Mouse (Mus musculus) ES-E14 (cell line): ENCODE measurements at regions not wholly inside any gene's neighbourhood (a gene's known extent, or its start where the extent isn't known, plus 50 kb on each side); places are given as distances from the start of the nearest gene placed in this dataset.

Source experiments
- HCFC1 ChIP-seq: IDR thresholded peaks from 2 replicates; pipeline ENCODE4 v1.6.1; 2012; ENCODE audit warnings: low read length, inconsistent platforms, borderline replicate concordance; ENCODE audit not compliant: insufficient read depth
- ZC3H11A ChIP-seq: IDR thresholded peaks from 2 replicates; pipeline ENCODE4 v1.6.1; 2012; ENCODE audit warnings: low read depth, mild to moderate bottlenecking, inconsistent platforms, low read length, borderline replicate concordance

DNA sequence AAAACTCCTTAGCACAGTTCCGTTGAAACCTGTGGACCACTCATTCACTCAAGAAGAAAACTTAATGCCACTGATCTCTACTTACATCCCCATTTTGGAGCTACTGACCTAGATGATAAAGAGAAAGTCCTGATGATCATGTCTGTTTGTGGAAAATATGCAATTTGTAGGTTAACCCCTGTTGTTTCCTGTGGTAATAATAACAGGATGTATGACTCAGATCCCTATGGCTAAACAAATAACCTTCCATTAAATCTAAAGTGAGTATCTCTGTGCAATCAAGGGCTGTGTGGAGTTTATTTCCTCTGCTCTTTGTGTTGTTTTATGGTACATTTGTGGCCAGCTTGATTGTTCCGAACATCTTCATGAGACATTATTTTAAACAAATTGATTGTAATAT lies 711.1 kb downstream of the Car8 start:
- TF ChIP-seq HCFC1, result no peak
- no peak for TF ChIP-seq ZC3H11A
